Mouse (Mus musculus) adrenal gland, postnatal 4 days (tissue): ENCODE measurements around the gene Phox2b. TPM values are rescaled to one million over a fixed set of nuclear protein-coding genes. Genes with fewer than 3 reads are reported as not detected.

Experiments
- DNase-seq, 2 experiments: peaks; one replicate each; pipeline ENCODE4 v3.0.0; 2021 to 2022; ENCODE audit warnings: low spot score in 2 of 2, mixed read lengths in 2 of 2
- microRNA-seq: library from miRNA; unstranded; fragments of <30 nt; microRNA quantifications from one replicate; pipeline ENCODE4 v1.2.0, GENCODE M21; 2021
- total RNA-seq, 2 experiments: library from RNA; stranded (reverse); gene quantifications; 2 replicates each; pipeline ENCODE4 v1.2.3; 2021

Phox2b gene
- total RNA-seq, 2 experiments from 2014 or later, result 31.3 to 36.3 TPM

GRCm38 (mm10) chr5:67093991-67094390 lies 5.1 kb downstream of the Phox2b start:
- no peak for DNase-seq

DNA sequence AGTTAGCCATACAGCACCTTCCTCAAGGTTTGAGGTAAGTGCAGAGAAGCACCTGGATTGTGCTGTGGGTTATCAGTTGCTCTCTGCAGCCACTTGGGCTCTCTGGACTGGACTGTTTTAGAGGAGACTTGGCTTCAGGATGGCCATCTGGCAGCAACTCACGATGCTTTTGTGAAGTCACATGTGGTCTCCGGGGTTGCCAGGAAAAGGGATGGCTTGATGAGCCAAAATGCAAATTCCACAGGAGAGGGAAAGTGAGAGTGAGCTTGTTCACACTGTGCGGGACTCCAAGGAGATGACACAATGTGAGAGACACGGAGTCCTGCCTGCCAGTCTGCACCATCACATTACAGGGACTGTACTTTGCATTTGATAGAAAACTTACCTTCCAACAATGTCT lies 7.3 kb downstream of the Phox2b start:
- no peak for DNase-seq

DNA sequence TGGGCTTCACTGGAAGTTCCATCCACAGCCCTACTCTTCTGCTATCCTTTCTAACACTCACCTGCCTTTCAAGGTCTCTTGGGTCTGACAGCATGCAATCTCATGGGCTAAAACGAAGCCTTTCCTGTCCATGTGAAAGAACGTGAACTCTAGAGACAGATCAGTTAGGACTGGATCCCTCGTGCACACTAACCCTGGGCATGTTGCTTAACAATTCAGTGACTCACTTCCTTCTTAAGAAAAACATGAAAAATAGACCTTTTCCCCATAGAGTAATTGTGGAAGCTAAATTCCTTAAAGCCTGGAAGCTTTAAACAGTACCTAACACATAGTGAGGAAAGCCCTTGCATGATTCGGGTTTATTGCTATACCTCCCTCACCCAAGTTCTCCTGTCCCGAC lies 8.2 kb downstream of the Phox2b start:
- DNase-seq, result no peak

- no peak for DNase-seq
These were observed 16.0 kb downstream of the Phox2b start for GRCm38 (mm10) chr5:67083117-67083516.

DNA sequence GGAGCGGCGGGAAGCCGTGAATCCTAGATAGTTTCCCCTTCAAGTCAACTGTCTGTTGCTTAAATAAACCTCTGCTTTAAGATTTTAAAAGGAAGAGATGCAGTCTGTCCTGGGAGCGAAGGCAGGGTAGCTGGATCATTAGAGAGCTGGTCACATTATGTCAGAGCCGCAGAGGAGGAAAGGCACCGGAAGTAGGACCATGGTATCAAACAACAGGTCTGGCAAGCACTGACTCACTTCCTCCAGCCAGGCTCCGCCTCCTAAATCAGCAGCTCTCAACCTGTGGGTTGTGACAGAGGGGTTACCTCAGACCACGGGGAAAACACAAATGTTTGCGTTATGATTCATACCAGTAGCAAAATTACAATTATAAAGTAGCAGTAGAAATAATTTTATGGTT lies 35.5 kb downstream of the Phox2b start:
- no peak for DNase-seq

DNA sequence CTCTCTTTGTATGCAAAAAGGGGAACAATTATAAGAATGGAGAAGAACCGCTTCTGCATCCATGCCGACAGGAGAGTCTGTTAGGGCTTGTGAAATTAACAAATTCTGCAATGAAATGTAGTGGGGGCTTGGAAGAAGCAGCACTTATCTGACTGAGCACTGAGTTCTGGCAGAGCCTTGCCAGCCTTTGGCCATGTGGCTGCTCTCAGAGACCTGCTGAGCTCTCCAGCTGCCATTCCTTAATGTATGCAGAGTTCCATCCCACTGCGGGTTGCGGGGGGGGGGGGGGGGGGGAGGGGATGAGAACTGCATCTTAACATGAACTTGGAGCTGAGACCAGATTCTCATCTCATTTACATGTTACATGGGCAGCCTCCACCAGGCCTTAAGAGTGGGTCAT lies 38.6 kb downstream of the Phox2b start:
- DNase-seq, result no peak

DNA sequence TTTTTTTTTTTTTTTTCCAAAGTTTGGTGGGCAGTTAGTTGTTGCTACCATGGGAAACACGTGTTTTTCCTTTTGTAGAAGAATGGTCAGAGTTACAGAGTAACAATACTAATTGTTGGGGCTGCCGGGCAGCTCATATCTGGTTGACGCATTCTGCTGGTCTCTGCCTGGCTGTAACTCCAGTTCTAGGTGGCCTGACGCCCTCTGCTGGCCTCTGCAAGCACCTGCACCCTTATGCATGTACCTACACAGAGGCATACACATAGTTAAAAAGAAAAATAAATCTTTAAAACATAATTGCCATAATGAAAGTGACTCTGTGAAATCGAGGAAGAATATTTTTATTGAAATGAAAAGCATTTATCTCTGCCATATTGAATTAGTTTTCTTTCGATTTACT lies 41.3 kb downstream of the Phox2b start:
- DNase-seq, result no peak

DNA sequence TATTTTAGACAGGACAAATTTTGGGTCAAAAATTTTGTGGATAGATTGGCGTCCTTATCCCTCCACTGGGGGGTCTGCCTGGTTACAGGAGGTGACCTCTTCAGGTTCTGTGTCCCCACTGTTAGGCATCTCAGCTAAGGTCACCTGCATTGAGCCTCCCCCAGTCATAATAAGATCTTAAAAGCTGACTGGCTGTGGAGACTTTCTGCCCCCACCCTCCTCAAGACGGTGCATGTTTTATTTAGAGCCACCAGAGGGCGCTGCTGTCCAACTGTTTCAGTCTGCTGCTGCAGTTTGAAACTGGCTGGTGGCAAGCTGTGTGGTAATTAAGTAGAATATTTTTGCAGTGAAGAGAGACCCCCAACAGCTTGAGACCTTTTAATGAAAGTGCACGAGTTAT lies 51.1 kb downstream of the Phox2b start:
- no peak for DNase-seq

Small RNA genes lying within 50 kb of the gene (microRNA-seq; reads per million reads assigned to microRNA genes)
- not detected for gene Gm23841

Other genes starting within 250 kb of the Phox2b start
- 10 to 100 TPM; 74.6 to 83.9 TPM for gene Tmem33, start 161.3 kb upstream of the Phox2b start, total RNA-seq
- 100 to 1,000 TPM; 101 to 115 TPM for gene Slc30a9, start 207.7 kb upstream of the Phox2b start, total RNA-seq